Comparison of ENCODE assay signal across 30 mouse cellular contexts in genomic region chr16:11414631-11415030, GRCm38 (mm10).
"Had no signal": no experiment of that assay in that cellular context is flagged by ENCODE, and none has a peak within 500 bp of the region (broad histone marks: within the 10 kb centered on the region; RNA-seq: fewer than 3 reads in every experiment).

No protein-coding gene starts in this region.

- H3K4me3 ChIP-seq: limb, embryonic 10.5 days; limb, embryonic 12.5 days; limb, embryonic 13.5 days; limb, embryonic 15.5 days; liver, embryonic 12.5 days; liver, embryonic 13.5 days; liver, embryonic 15.5 days; lung, embryonic 15.5 days; megakaryocyte, embryonic 14.5 days; midbrain, embryonic 10.5 days; midbrain, embryonic 12.5 days; midbrain, embryonic 13.5 days; midbrain, embryonic 15.5 days; myocyte; neural tube, embryonic 12.5 days had no signal

- H3K4me2 ChIP-seq: limb, embryonic 12.5 days; limb, embryonic 13.5 days; limb, embryonic 15.5 days; liver, embryonic 11.5 days; liver, embryonic 12.5 days; liver, embryonic 13.5 days; liver, embryonic 15.5 days; lung, embryonic 14.5 days; lung, embryonic 15.5 days; midbrain, embryonic 11.5 days; midbrain, embryonic 12.5 days; midbrain, embryonic 13.5 days; midbrain, embryonic 15.5 days; neural tube, embryonic 12.5 days had no signal

- H3K4me1 ChIP-seq: limb, embryonic 10.5 days; limb, embryonic 12.5 days; limb, embryonic 13.5 days; limb, embryonic 15.5 days; liver, embryonic 12.5 days; liver, embryonic 13.5 days; liver, embryonic 15.5 days; lung, embryonic 15.5 days; midbrain, embryonic 10.5 days; midbrain, embryonic 12.5 days; midbrain, embryonic 13.5 days; midbrain, embryonic 15.5 days; neural tube, embryonic 12.5 days had no signal

- DNase-seq: left cerebral cortex, postnatal 4 days; liver; liver, embryonic 13.5 days; liver, postnatal 0 days; lung, adult 18-20 months; lung, adult 2 months; lung, embryonic 14.5 days; lung, postnatal 10 days; lung, postnatal 14 days; lung, postnatal 36 days; lung, postnatal 4 days; midbrain, embryonic 14.5 days had no signal

- H3K9me3 ChIP-seq: limb, embryonic 10.5 days; limb, embryonic 12.5 days; limb, embryonic 13.5 days; limb, embryonic 15.5 days; liver, embryonic 12.5 days; liver, embryonic 13.5 days; liver, embryonic 15.5 days; lung, embryonic 15.5 days; megakaryocyte, embryonic 14.5 days; midbrain, embryonic 10.5 days; midbrain, embryonic 12.5 days; midbrain, embryonic 13.5 days; midbrain, embryonic 15.5 days; neural tube, embryonic 12.5 days had no signal

- H3K27me3 ChIP-seq: limb, embryonic 12.5 days; limb, embryonic 13.5 days; limb, embryonic 15.5 days; liver, embryonic 12.5 days; liver, embryonic 13.5 days; liver, embryonic 15.5 days; lung, embryonic 15.5 days; megakaryocyte, embryonic 14.5 days; midbrain, embryonic 12.5 days; midbrain, embryonic 13.5 days; midbrain, embryonic 15.5 days; neural tube, embryonic 12.5 days had no signal

- H3K36me3 ChIP-seq: liver, embryonic 13.5 days; liver, embryonic 15.5 days; lung, embryonic 15.5 days; midbrain, embryonic 10.5 days; midbrain, embryonic 15.5 days had no signal

- H3K27ac ChIP-seq: limb, embryonic 10.5 days; limb, embryonic 12.5 days; limb, embryonic 13.5 days; limb, embryonic 15.5 days; liver, embryonic 12.5 days; liver, embryonic 13.5 days; liver, embryonic 14.5 days; liver, embryonic 15.5 days; lung, embryonic 15.5 days; macrophage; midbrain, embryonic 10.5 days; midbrain, embryonic 12.5 days; midbrain, embryonic 13.5 days; midbrain, embryonic 15.5 days; neural tube, embryonic 12.5 days had no signal

- H3K9ac ChIP-seq: limb, embryonic 12.5 days; limb, embryonic 13.5 days; limb, embryonic 15.5 days; liver, embryonic 12.5 days; liver, embryonic 13.5 days; liver, embryonic 14.5 days; liver, embryonic 15.5 days; liver, postnatal 0 days; lung, embryonic 14.5 days; lung, embryonic 15.5 days; midbrain, embryonic 12.5 days; midbrain, embryonic 13.5 days; midbrain, embryonic 15.5 days; neural tube, embryonic 12.5 days had no signal
